Mouse (Mus musculus) hindbrain, embryonic 16.5 days (tissue): ENCODE measurements around the gene Parp12. TPM values are rescaled to one million over a fixed set of nuclear protein-coding genes. Genes with fewer than 3 reads are reported as not detected.
A peak's percentile ranks its signal among the peaks of the same experiment; 100 is the strongest.

Experiments
- ATAC-seq: fragments of 200-750 bp; cut with Nextera tagmentation; 2 replicates; pipeline ENCODE4 v1.8.0; 2017; ENCODE audit warnings: moderate TSS enrichment, moderate library complexity
- H3K27ac ChIP-seq: fragments of 300-500 bp; sonication (generic); 2 replicates; pipeline ENCODE4 v1.5.1; 2014; ENCODE audit warnings: low read depth, mild to moderate bottlenecking, control low read depth, low read length, moderate library complexity
- H3K27me3 ChIP-seq: fragments of 300-500 bp; sonication (generic); replicated peaks from 2 replicates; pipeline ENCODE4 v1.6.1; 2014; ENCODE audit warnings: low read length; ENCODE audit not compliant: control insufficient read depth, insufficient read depth
- H3K36me3 ChIP-seq: fragments of 300-500 bp; sonication (generic); 2 replicates; pipeline ENCODE4 v1.6.1; 2014; ENCODE audit warnings: mild to moderate bottlenecking, low read length, moderate library complexity, mixed read lengths; ENCODE audit not compliant: control insufficient read depth, insufficient read depth
- H3K4me1 ChIP-seq: fragments of 300-500 bp; sonication (generic); 2 replicates; pipeline ENCODE4 v1.6.1; 2014; ENCODE audit warnings: low read depth, low read length; ENCODE audit not compliant: control insufficient read depth, insufficient read depth
- H3K4me2 ChIP-seq: fragments of 300-500 bp; sonication (generic); 2 replicates; pipeline ENCODE4 v1.6.1; 2014; ENCODE audit warnings: mild to moderate bottlenecking, low read length, control low read depth, moderate library complexity
- H3K4me3 ChIP-seq: fragments of 300-500 bp; sonication (generic); 2 replicates; pipeline ENCODE4 v1.5.1; 2014; ENCODE audit warnings: mild to moderate bottlenecking, low read length, control low read depth, moderate library complexity
- H3K9ac ChIP-seq: fragments of 300-500 bp; sonication (generic); 2 replicates; pipeline ENCODE4 v1.6.1; 2014; ENCODE audit warnings: low read depth, mild to moderate bottlenecking, control low read depth, low read length, moderate library complexity
- H3K9me3 ChIP-seq: fragments of 300-500 bp; sonication (generic); 2 replicates; pipeline ENCODE4 v1.6.1; 2014; ENCODE audit warnings: mild to moderate bottlenecking, low read length, moderate library complexity; ENCODE audit not compliant: control insufficient read depth
- WGBS: fragments of 180-500 bp; shearing (Covaris S2); extraction: QIAGEN DNeasy Blood & Tissue Kit; methylation state at CpG from one replicate; pipeline ENCODE4 v1.1.7; 2014; 5-methylcytosine and 5-hydroxymethylcytosine counted together
- polyA plus RNA-seq: library from polyadenylated mRNA; unstranded; fragments of >200 nt; fragmentation: Nextera tagmentation; extraction: Ambion mirVana; gene quantifications from 2 replicates; pipeline ENCODE4 v1.2.1, GENCODE M21; 2015

Gene Parp12
- polyA plus RNA-seq, 1 experiment from 2014 or later, result 2.4 TPM

- peaks cover 4% of the 10 kb centered on the region for H3K4me1 ChIP-seq
- H3K9me3 ChIP-seq, result peaks cover 4% of the 10 kb centered on the region
- no peak overlapping the region for H3K9ac ChIP-seq
- WGBS, result 81% methylated on average over 1 of the region's 1 CpGs
- no peak for ATAC-seq
- no peaks in the 10 kb centered on the region for H3K36me3 ChIP-seq
- no peak overlapping the region for H3K27ac ChIP-seq
- no peak overlapping the region for H3K4me2 ChIP-seq
- H3K4me3 ChIP-seq, result no peak overlapping the region
- H3K27me3 ChIP-seq, result peaks cover 21% of the 10 kb centered on the region
These were observed 2.7 kb downstream of the Parp12 start for GRCm38 (mm10) chr6:39115438-39115837.

GRCm38 (mm10) chr6:39113141-39113540, 5.0 kb downstream of the Parp12 start:
- H3K27me3 ChIP-seq, result peaks cover 13% of the 10 kb centered on the region
- peaks cover 4% of the 10 kb centered on the region for H3K4me1 ChIP-seq
- H3K4me3 ChIP-seq, result no peak overlapping the region
- no peak overlapping the region for H3K4me2 ChIP-seq
- H3K9ac ChIP-seq, result no peak overlapping the region
- no peaks in the 10 kb centered on the region for H3K9me3 ChIP-seq
- no peak for ATAC-seq
- H3K27ac ChIP-seq, result no peak overlapping the region
- H3K36me3 ChIP-seq, result no peaks in the 10 kb centered on the region
- WGBS, result 90% methylated on average over 3 of the region's 3 CpGs

GRCm38 (mm10) chr6:39112701-39113100, 5.4 kb downstream of the Parp12 start:
- ATAC-seq, result no peak
- no peaks in the 10 kb centered on the region for H3K36me3 ChIP-seq
- H3K4me3 ChIP-seq, result no peak overlapping the region

GRCm38 (mm10) chr6:39106812-39107211, 11.3 kb downstream of the Parp12 start:
- no peaks in the 10 kb centered on the region for H3K9me3 ChIP-seq
- no peaks in the 10 kb centered on the region for H3K36me3 ChIP-seq
- no peak for ATAC-seq
- no peaks in the 10 kb centered on the region for H3K27me3 ChIP-seq
- H3K27ac ChIP-seq, result no peak overlapping the region
- H3K9ac ChIP-seq, result no peak overlapping the region
- H3K4me2 ChIP-seq, result no peak overlapping the region
- WGBS, result 57% methylated on average over 2 of the region's 2 CpGs
- no peaks in the 10 kb centered on the region for H3K4me1 ChIP-seq
- no peak overlapping the region for H3K4me3 ChIP-seq

More at GRCm38 (mm10) chr6:39112701-39113100, 5.4 kb downstream of the Parp12 start:
- Histone ChIP-seq H3K27ac (no peak overlapping the region), H3K4me2 (no peak overlapping the region), H3K27me3 (peaks cover 10% of the 10 kb centered on the region), H3K9me3 (no peaks in the 10 kb centered on the region), H3K4me1 (peaks cover 3% of the 10 kb centered on the region), H3K9ac (no peak overlapping the region)
- WGBS, result 100% methylated on average over 3 of the region's 3 CpGs

GRCm38 (mm10) chr6:39104631-39105030, 13.5 kb downstream of the Parp12 start:
- H3K27ac ChIP-seq, result no peak overlapping the region
- no peaks in the 10 kb centered on the region for H3K4me1 ChIP-seq
- no peaks in the 10 kb centered on the region for H3K36me3 ChIP-seq
- WGBS, result 85% methylated on average over 4 of the region's 4 CpGs
- no peaks in the 10 kb centered on the region for H3K27me3 ChIP-seq
- no peak overlapping the region for H3K9ac ChIP-seq
- no peak for ATAC-seq
- no peak overlapping the region for H3K4me2 ChIP-seq
- H3K4me3 ChIP-seq, result no peak overlapping the region
- H3K9me3 ChIP-seq, result no peaks in the 10 kb centered on the region

GRCm38 (mm10) chr6:39076498-39076897, 41.7 kb downstream of the Parp12 start:
- ATAC-seq, result no peak
- no peak overlapping the region for H3K4me3 ChIP-seq
- no peak overlapping the region for H3K27ac ChIP-seq
- H3K4me2 ChIP-seq, result no peak overlapping the region
- no peaks in the 10 kb centered on the region for H3K36me3 ChIP-seq
- no peak overlapping the region for H3K9ac ChIP-seq
- peaks cover 4% of the 10 kb centered on the region; the same call in 1 of the 2 replicates for H3K4me1 ChIP-seq
- H3K27me3 ChIP-seq, result no peaks in the 10 kb centered on the region
- H3K9me3 ChIP-seq, result no peaks in the 10 kb centered on the region

GRCm38 (mm10) chr6:39074186-39074585, 44.0 kb downstream of the Parp12 start:
- Histone ChIP-seq H3K4me1 (peaks cover 4% of the 10 kb centered on the region; the same call in 1 of the 2 replicates), H3K9ac (no peak overlapping the region), H3K36me3 (no peaks in the 10 kb centered on the region), H3K9me3 (no peaks in the 10 kb centered on the region), H3K27me3 (no peaks in the 10 kb centered on the region), H3K4me3 (no peak overlapping the region), H3K4me2 (no peak overlapping the region), H3K27ac (no peak overlapping the region)
- no peak for ATAC-seq

- ATAC-seq, result no peak
- H3K4me2 ChIP-seq, result no peak overlapping the region
- H3K9ac ChIP-seq, result no peak overlapping the region
- H3K36me3 ChIP-seq, result no peaks in the 10 kb centered on the region
- no peak overlapping the region for H3K4me3 ChIP-seq
- WGBS, result 40% methylated on average over 5 of the region's 5 CpGs
- H3K27me3 ChIP-seq, result no peaks in the 10 kb centered on the region
- H3K4me1 ChIP-seq, result peaks cover 4% of the 10 kb centered on the region; the same call in 1 of the 2 replicates
- H3K27ac ChIP-seq, result no peak overlapping the region
- no peaks in the 10 kb centered on the region for H3K9me3 ChIP-seq
These were observed 45.5 kb downstream of the Parp12 start for GRCm38 (mm10) chr6:39072664-39073063.

- Histone ChIP-seq H3K27ac (no peak overlapping the region), H3K36me3 (no peaks in the 10 kb centered on the region), H3K4me3 (no peak overlapping the region), H3K4me1 (peaks cover 3% of the 10 kb centered on the region; the same call in 1 of the 2 replicates), H3K27me3 (no peaks in the 10 kb centered on the region), H3K9me3 (no peaks in the 10 kb centered on the region), H3K9ac (no peak overlapping the region), H3K4me2 (no peak overlapping the region)
- peak; percentile 85 for ATAC-seq
- 44% methylated on average over 12 of the region's 12 CpGs for WGBS
These were observed 51.1 kb downstream of the Parp12 start for GRCm38 (mm10) chr6:39066935-39067578.
